Mouse (Mus musculus) intestine, embryonic 14.5 days (tissue): ENCODE data around the gene AI481877. TPM values are rescaled to one million over a fixed set of nuclear protein-coding genes. Genes with fewer than 3 reads are reported as not detected.

Source experiments
- ATAC-seq: fragments of 200-750 bp; cut with Nextera tagmentation; replicated peaks from 2 replicates; pipeline ENCODE4 v1.8.0; 2017; ENCODE audit warnings: low read depth, moderate number of reproducible peaks, moderate TSS enrichment, moderate library complexity; ENCODE audit not compliant: low FRiP score, low TSS enrichment
- DNase-seq: peaks from one replicate; pipeline ENCODE4 v3.0.0-alpha.2; 2018; ENCODE audit warnings: low spot score
- H3K27ac ChIP-seq: fragments of 300-500 bp; sonication (generic); 2 replicates; pipeline ENCODE4 v1.5.1; 2014; ENCODE audit warnings: low read depth, mild to moderate bottlenecking, control low read depth
- H3K27me3 ChIP-seq: fragments of 300-500 bp; sonication (generic); replicated peaks from 2 replicates; pipeline ENCODE4 v1.6.1; 2014; ENCODE audit warnings: low read length, control low read depth; ENCODE audit not compliant: control insufficient read depth, insufficient read depth
- H3K36me3 ChIP-seq: fragments of 300-500 bp; sonication (generic); 2 replicates; pipeline ENCODE4 v1.6.1; 2014; ENCODE audit warnings: low read length, control low read depth; ENCODE audit not compliant: control insufficient read depth, insufficient read depth
- H3K4me1 ChIP-seq: fragments of 300-500 bp; sonication (generic); replicated peaks from 2 replicates; pipeline ENCODE4 v1.6.1; 2014; ENCODE audit warnings: low read length, control low read depth, mixed read lengths; ENCODE audit not compliant: control insufficient read depth, insufficient read depth
- H3K4me2 ChIP-seq: fragments of 300-500 bp; sonication (generic); 2 replicates; pipeline ENCODE4 v1.6.1; 2014; ENCODE audit warnings: low read length
- H3K4me3 ChIP-seq: fragments of 300-500 bp; sonication (generic); 2 replicates; pipeline ENCODE4 v1.5.1; 2014; ENCODE audit warnings: low read depth, low read length, control low read depth, mixed read lengths
- H3K9ac ChIP-seq: fragments of 300-500 bp; sonication (generic); 2 replicates; pipeline ENCODE4 v1.6.1; 2014; ENCODE audit warnings: mild to moderate bottlenecking, low read length
- H3K9me3 ChIP-seq: fragments of 300-500 bp; sonication (generic); 2 replicates; pipeline ENCODE4 v1.6.1; 2016; ENCODE audit warnings: low read length, control low read depth; ENCODE audit not compliant: control insufficient read depth
- WGBS: fragments of 180-500 bp; shearing (Covaris S2); extraction: QIAGEN DNeasy Blood & Tissue Kit; methylation state at CpG from one replicate; pipeline ENCODE4 v1.1.7; 2014; 5-methylcytosine and 5-hydroxymethylcytosine counted together
- polyA plus RNA-seq: library from polyadenylated mRNA; unstranded; fragments of >200 nt; fragmentation: Nextera tagmentation; extraction: Ambion mirVana; gene quantifications from 2 replicates; pipeline ENCODE4 v1.2.1, GENCODE M21; 2014

AI481877 gene
- polyA plus RNA-seq, 1 experiment from 2014 or later: not detected

- ATAC-seq: no peak
- Histone ChIP-seq H3K4me1 (peaks cover 11% of the 10 kb centered on the region), H3K9ac (no peak overlapping the region), H3K27ac (no peak overlapping the region), H3K36me3 (no peaks in the 10 kb centered on the region), H3K4me2 (no peak overlapping the region), H3K9me3 (no peaks in the 10 kb centered on the region), H3K4me3 (no peak overlapping the region), H3K27me3 (no peaks in the 10 kb centered on the region)
- peak; percentile 40 for DNase-seq
- WGBS: 83% methylated on average over 6 of the region's 6 CpGs
Measured at GRCm38 (mm10) chr4:59007016-59007415, 131.8 kb downstream of the AI481877 start.

DNA sequence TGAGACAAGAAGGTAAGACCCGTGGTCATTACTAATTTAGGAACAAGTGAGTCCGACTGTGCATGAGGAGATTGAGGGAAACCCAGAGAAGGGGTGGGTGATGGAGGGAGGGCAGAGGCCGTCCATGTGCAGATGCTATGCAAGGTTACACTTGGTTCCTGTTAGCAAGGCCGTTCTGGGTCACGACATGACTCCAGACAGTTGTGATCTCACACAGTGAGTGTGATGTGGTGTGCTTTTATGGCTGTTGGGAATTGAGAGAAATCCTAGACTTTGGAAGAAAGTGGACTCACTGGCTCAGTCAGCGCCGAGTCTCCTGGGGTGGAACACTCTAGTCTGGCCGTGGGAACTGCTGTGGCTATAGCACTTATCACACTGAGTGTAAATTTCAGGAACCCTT is 132.6 kb downstream of the AI481877 start:
- H3K27ac ChIP-seq: no peak overlapping the region
- H3K4me1 ChIP-seq: peaks cover 11% of the 10 kb centered on the region
- no peak overlapping the region for H3K4me2 ChIP-seq
- H3K27me3 ChIP-seq: no peaks in the 10 kb centered on the region
- whole genome bisulfite sequencing: 78% methylated on average over 8 of the region's 8 CpGs
- no peaks in the 10 kb centered on the region for H3K36me3 ChIP-seq
- H3K9me3 ChIP-seq: no peaks in the 10 kb centered on the region
- H3K9ac ChIP-seq: no peak overlapping the region
- DNase-seq: peak; percentile 42
- ATAC-seq: no peak
- H3K4me3 ChIP-seq: no peak overlapping the region

DNA sequence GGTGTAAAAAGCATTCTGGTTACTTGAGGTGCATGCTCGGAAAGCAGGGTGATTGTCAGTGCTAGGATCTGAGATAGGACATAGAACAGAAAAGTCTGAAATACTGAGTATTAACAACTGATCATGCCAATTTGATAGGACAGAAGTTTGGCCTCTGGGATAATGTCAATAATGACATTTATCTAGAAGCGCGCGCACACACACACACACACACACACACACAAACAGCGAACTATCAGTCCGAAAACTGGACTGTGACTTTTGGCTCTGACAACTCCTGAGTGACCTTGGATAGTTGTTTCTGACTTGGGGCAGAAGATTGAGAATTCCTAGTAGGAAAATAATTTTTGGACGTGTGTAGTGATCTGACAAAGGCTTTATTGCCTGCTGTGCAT is 135.0 kb downstream of the AI481877 start:
- Histone ChIP-seq H3K4me2 (peak overlapping the region; percentile 80), H3K27ac (no peak overlapping the region), H3K9me3 (no peaks in the 10 kb centered on the region), H3K4me3 (peak overlapping the region; percentile 70), H3K36me3 (no peaks in the 10 kb centered on the region), H3K27me3 (no peaks in the 10 kb centered on the region), H3K4me1 (peaks cover 11% of the 10 kb centered on the region), H3K9ac (peak overlapping the region; percentile 76)
- WGBS: 22% methylated on average over 7 of the region's 7 CpGs
- ATAC-seq (no peak), DNase-seq (no peak)

DNA sequence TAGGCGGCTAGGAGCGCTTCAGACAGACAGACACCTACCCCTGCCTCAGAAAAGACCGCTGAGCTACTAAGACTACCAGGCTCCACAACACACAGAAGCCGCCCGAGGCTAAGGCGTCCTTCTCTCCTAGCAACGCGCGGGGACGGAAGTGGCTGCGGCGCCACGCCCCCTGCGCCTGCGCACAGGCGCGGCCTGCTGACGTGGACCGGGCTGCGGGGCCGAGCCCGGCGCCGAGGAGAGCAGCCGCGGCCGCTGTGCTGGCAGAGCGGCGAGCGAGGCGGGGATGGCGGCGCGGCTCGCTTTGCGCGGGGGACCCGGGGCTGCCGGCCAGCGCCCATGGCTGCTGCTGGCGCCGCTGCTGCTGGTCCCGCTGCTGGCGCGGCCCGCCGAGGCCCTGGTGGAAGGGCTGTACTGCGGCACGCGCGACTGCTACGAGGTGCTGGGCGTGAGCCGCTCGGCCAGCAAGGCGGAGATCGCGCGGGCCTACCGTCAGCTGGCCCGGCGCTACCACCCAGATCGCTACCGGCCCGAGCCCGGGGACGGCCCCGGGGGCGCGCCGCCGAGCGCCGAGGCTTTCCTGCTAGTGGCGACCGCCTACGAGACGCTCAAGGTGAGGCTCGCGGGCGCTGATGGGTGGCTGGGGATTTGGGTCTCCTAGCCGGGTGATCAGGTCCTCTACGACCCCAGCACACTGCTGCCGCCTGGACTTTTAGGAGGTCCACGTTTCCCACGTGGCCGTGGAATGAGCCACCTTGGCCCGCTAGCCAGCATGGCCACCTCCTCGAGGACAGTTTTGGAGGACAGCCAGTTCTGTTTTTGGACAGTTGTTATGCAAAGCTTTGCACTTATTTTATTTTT is 135.6 kb downstream of the AI481877 start, which contains the start of gene Gm20503:
Gene Gm20503 (plus strand): TSS at position 263 of the 858 bp plus-strand sequence.
- under 1% methylated on average over 86 of the region's 89 CpGs for WGBS
- H3K4me2 ChIP-seq: peak within 1 kb of the TSS; percentile 80
- peak within 1 kb of the TSS; percentile 70 for H3K4me3 ChIP-seq
- ATAC-seq (peak; percentile 98), DNase-seq (peak; percentile 88)
- H3K27ac ChIP-seq: peak within 1 kb of the TSS; percentile 76
- H3K9ac ChIP-seq: peak within 1 kb of the TSS; percentile 76
- no peaks in the 10 kb centered on the region for H3K27me3 ChIP-seq
- H3K4me1 ChIP-seq: peaks cover 11% of the 10 kb centered on the region
- no peaks in the 10 kb centered on the region for H3K36me3 ChIP-seq
- no peaks in the 10 kb centered on the region for H3K9me3 ChIP-seq

DNA sequence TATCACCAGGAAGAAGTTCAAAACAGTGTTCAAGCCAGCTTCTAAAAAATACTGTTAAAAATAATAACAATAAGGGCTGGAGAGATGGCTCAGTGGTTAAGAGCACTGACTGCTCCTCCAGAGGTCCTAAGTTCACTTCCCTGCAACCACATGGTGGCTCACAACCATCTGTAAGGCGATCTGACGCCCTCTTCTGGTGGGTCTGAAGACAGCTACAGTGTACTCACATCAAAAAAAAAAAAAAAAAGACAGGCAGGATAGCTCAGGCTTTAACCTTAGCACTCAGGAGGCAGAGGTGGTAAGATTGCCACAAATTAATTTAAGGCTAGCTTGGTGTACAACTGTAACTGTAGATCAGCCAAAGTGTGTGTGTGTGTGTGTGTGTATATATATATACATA is 138.2 kb downstream of the AI481877 start:
- no peak for ATAC-seq
- Histone ChIP-seq H3K4me1 (peaks cover 11% of the 10 kb centered on the region), H3K27ac (no peak overlapping the region), H3K27me3 (no peaks in the 10 kb centered on the region), H3K36me3 (no peaks in the 10 kb centered on the region), H3K4me2 (no peak overlapping the region), H3K9ac (no peak overlapping the region), H3K9me3 (no peaks in the 10 kb centered on the region), H3K4me3 (no peak overlapping the region)
- DNase-seq: peak; percentile 50
- WGBS: 3% methylated on average over 2 of the region's 2 CpGs

DNA sequence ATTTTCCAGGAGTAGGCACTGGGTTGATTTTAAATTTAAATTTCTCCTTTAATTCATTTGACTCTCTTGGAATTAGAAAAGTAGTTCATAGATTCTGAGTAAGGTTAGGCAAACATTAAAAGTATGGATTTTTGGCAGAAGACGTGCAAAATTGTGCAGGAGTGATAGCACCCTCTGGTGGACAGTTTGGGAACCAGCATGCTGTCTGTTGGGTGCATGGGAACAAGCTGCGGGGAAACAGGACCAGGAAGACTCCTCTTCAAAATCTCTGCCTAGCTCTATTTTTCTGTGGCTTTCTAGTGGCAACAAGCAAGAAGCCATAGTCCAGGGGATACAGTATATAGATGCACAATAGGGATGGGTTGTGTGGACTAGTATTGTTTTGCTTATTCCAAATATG is 139.1 kb downstream of the AI481877 start:
- peaks cover 2% of the 10 kb centered on the region for H3K4me1 ChIP-seq
- 9% methylated on average over 2 of the region's 2 CpGs for WGBS
- peak; percentile 82 for DNase-seq

GRCm38 (mm10) chr4:58998688-58999087 is 140.1 kb downstream of the AI481877 start:
- ATAC-seq (no peak), DNase-seq (no peak)
- H3K4me1 ChIP-seq: no peaks in the 10 kb centered on the region; the same call in 1 of the 2 replicates
- H3K4me3 ChIP-seq: no peak overlapping the region
- H3K4me2 ChIP-seq: no peak overlapping the region
- H3K36me3 ChIP-seq: no peaks in the 10 kb centered on the region
- H3K27me3 ChIP-seq: no peaks in the 10 kb centered on the region
- WGBS: 87% methylated on average over 1 of the region's 1 CpGs
- H3K27ac ChIP-seq: no peak overlapping the region
- no peaks in the 10 kb centered on the region for H3K9me3 ChIP-seq
- no peak overlapping the region for H3K9ac ChIP-seq

More for the DNA sequence above, 139.1 kb downstream of the AI481877 start:
- no peak overlapping the region for H3K9ac ChIP-seq
- H3K4me3 ChIP-seq: no peak overlapping the region
- ATAC-seq: no peak
- H3K27me3 ChIP-seq: no peaks in the 10 kb centered on the region
- no peak overlapping the region for H3K4me2 ChIP-seq
- no peak overlapping the region for H3K27ac ChIP-seq
- no peaks in the 10 kb centered on the region for H3K36me3 ChIP-seq
- no peaks in the 10 kb centered on the region for H3K9me3 ChIP-seq

GRCm38 (mm10) chr4:58997081-58997480 is 141.7 kb downstream of the AI481877 start:
- H3K36me3 ChIP-seq: no peaks in the 10 kb centered on the region
- H3K9ac ChIP-seq: no peak overlapping the region
- no peak overlapping the region for H3K27ac ChIP-seq
- 49% methylated on average over 5 of the region's 5 CpGs for WGBS
- no peaks in the 10 kb centered on the region for H3K4me1 ChIP-seq
- no peak for DNase-seq
- H3K9me3 ChIP-seq: no peaks in the 10 kb centered on the region
- no peak overlapping the region for H3K4me2 ChIP-seq
- H3K27me3 ChIP-seq: no peaks in the 10 kb centered on the region
- no peak for ATAC-seq
- H3K4me3 ChIP-seq: no peak overlapping the region

- 49% methylated on average over 8 of the region's 8 CpGs for WGBS
- Histone ChIP-seq H3K27ac (no peak overlapping the region), H3K4me1 (no peaks in the 10 kb centered on the region), H3K27me3 (no peaks in the 10 kb centered on the region), H3K9me3 (no peaks in the 10 kb centered on the region), H3K4me2 (no peak overlapping the region), H3K36me3 (no peaks in the 10 kb centered on the region), H3K4me3 (no peak overlapping the region), H3K9ac (no peak overlapping the region)
- ATAC-seq (no peak), DNase-seq (no peak)
Measured at GRCm38 (mm10) chr4:58995251-58995693, 143.5 kb downstream of the AI481877 start.
